In the genomic region with DNA sequence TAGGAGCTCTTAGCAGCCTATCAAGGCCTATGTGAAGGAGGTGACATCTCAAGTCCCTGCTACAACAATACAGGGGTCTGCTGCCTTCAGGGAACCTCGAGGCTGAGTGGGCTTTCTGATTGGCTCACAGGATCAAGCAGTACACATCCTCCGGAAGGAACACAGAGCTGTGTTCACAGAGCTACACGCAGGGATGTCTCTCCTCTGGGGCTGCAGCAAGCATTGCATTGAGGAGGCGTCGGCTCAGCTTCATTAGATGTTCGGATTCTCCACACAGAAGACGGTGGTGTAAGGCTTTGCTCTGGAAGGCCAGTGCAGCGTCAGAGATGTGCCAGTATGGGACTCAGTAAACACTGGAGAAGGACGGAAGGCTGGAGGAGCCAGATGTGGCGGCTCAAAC, we compare ENCODE assay signal across 26 mouse cellular contexts. TPM values are rescaled to one million over a fixed set of nuclear protein-coding genes. Genes with fewer than 3 reads are reported as not detected.
"Had no signal": no experiment of that assay in that cellular context is flagged by ENCODE, and none has a peak within 500 bp of the region (broad histone marks: within the 10 kb centered on the region; RNA-seq: fewer than 3 reads in every experiment).

No protein-coding gene starts in this region.

- DNase-seq: kidney, adult 2 months; kidney, postnatal 25 days; layer of hippocampus, adult 9-11 months; left cerebral cortex, postnatal 4 days; liver, postnatal 0 days; lung, embryonic 14.5 days; lung, postnatal 36 days; right cerebral cortex, postnatal 25 days; spleen, adult 18-20 months; thymus, postnatal 4 days had no signal

- H3K4me1 ChIP-seq: limb, embryonic 12.5 days; limb, embryonic 15.5 days; midbrain, embryonic 10.5 days; stomach, embryonic 15.5 days had no signal

- H3K4me3 ChIP-seq: layer of hippocampus, adult 2 months; limb, embryonic 12.5 days; limb, embryonic 15.5 days; megakaryocyte, embryonic 14.5 days; midbrain, embryonic 10.5 days; midbrain, embryonic 13.5 days; myocyte; neural tube, embryonic 13.5 days; stomach, embryonic 15.5 days had no signal

- H3K27ac ChIP-seq: kidney, postnatal 0 days; layer of hippocampus, adult 2 months; limb, embryonic 12.5 days; limb, embryonic 15.5 days; liver, embryonic 14.5 days; midbrain, embryonic 10.5 days; midbrain, embryonic 13.5 days; neural tube, embryonic 13.5 days; stomach, embryonic 15.5 days had no signal

RNA-seq across cellular contexts. Expression of gene Crhr1, which starts 57.3 kb away (rescaled TPM):
- total RNA-seq: monocyte, adult 5-6 weeks; neutrophil, adult 5-6 weeks had no signal
- polyA plus RNA-seq: kidney, adult 2 months; large intestine, adult 2 months; limb, embryonic 15.5 days; liver, embryonic 11.5 days; liver, embryonic 14.5 days; liver, postnatal 0 days; lung, embryonic 14.5 days; lung, postnatal 0 days; myocyte had no signal
